Mouse (Mus musculus): ENCODE data around the gene Gm3633. TPM values are rescaled to one million over a fixed set of nuclear protein-coding genes. Genes with fewer than 3 reads are reported as not detected.
"Not testable (repeated sequence)": the region's sequence is repeated elsewhere in the genome, so short reads cannot be mapped to it uniquely, and the experiment has no call there.

Gm3633 gene
- not detected in 2 replicates for polyA plus RNA-seq (2015; fragmentation: Nextera tagmentation; extraction: Ambion mirVana)

DNA sequence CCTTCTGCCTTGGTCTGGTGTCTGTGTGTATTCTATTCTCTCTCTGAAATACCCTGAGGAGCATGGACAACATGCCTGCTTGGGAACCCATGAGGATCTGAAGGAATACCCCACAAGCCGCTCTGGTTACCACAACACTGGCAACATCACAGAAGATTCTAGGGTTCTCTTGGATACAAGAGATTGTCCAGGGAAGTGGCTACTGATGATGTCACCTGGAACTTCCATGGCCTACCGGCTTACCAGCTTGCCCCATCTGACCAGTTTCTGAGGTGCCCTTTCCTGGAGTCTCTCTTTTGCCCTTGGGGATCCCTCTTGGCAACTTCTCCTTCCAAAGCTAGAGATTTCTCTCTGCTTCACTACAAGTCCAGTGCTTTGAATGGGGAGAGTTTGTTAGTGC is at the start of gene Gm3633:
Gm3633 (minus strand) TSS at position 101 of the 400 bp plus-strand sequence.
- H3K4me2 ChIP-seq (ENCODE audit: low read length); H3K4me1 ChIP-seq (replicated peaks; ENCODE audit: control insufficient read depth, insufficient read depth, low read length); ATAC-seq; H3K36me3 ChIP-seq (ENCODE audit: control insufficient read depth, insufficient read depth); H3K27me3 ChIP-seq (replicated peaks; ENCODE audit: control insufficient read depth, insufficient read depth, low read length); H3K9me3 ChIP-seq (ENCODE audit: control insufficient read depth, low read length); H3K27ac ChIP-seq (ENCODE audit: low read length); H3K4me3 ChIP-seq (replicated peaks; ENCODE audit: low read length); H3K9ac ChIP-seq (replicated peaks; ENCODE audit: low read depth, low read length): not testable (repeated sequence)
- WGBS, result no CpG with 5 or more reads among the region's 2 CpGs

- not testable (repeated sequence) for H3K36me3 ChIP-seq (ENCODE audit: control insufficient read depth, insufficient read depth); H3K9me3 ChIP-seq (ENCODE audit: control insufficient read depth, low read length); H3K4me1 ChIP-seq (replicated peaks; ENCODE audit: control insufficient read depth, insufficient read depth, low read length); H3K27me3 ChIP-seq (replicated peaks; ENCODE audit: control insufficient read depth, insufficient read depth, low read length); H3K4me3 ChIP-seq (replicated peaks; ENCODE audit: low read length); H3K27ac ChIP-seq (ENCODE audit: low read length); H3K9ac ChIP-seq (replicated peaks; ENCODE audit: low read depth, low read length); H3K4me2 ChIP-seq (ENCODE audit: low read length); ATAC-seq
- WGBS, result no CpG with 5 or more reads among the region's 1 CpGs
Measured at GRCm38 (mm10) chr14:42655638-42656037, 13.9 kb upstream of the Gm3633 start, which contains the start of gene Gm10378. Gene Gm10378 (plus strand): TSS chr14:42655938.

DNA sequence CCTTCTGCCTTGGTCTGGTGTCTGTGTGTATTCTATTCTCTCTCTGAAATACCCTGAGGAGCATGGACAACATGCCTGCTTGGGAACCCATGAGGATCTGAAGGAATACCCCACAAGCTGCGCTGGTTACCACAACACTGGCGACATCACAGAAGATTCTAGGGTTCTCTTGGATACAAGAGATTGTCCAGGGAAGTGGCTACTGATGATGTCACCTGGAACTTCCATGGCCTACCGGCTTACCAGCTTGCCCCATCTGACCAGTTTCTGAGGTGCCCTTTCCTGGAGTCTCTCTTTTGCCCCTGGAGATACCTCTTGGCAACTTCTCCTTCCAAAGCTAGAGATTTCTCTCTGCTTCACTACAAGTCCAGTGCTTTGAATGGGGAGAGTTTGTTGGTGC is 41.9 kb downstream of the Gm3633 start, which contains the start of gene Gm17124:
Gm17124 (minus strand) TSS at position 101 of the 400 bp plus-strand sequence.
- not testable (repeated sequence) for H3K9ac ChIP-seq (replicated peaks; ENCODE audit: low read depth, low read length); H3K4me3 ChIP-seq (replicated peaks; ENCODE audit: low read length); H3K9me3 ChIP-seq (ENCODE audit: control insufficient read depth, low read length); H3K4me1 ChIP-seq (replicated peaks; ENCODE audit: control insufficient read depth, insufficient read depth, low read length); H3K27me3 ChIP-seq (replicated peaks; ENCODE audit: control insufficient read depth, insufficient read depth, low read length); H3K4me2 ChIP-seq (ENCODE audit: low read length); H3K36me3 ChIP-seq (ENCODE audit: control insufficient read depth, insufficient read depth); ATAC-seq; H3K27ac ChIP-seq (ENCODE audit: low read length)
- no CpG with 5 or more reads among the region's 3 CpGs for WGBS

Small RNA genes within 50 kb of the gene (microRNA-seq; reads per million reads assigned to microRNA genes)
- gene Gm23620, result not detected
- gene Gm25228, result not detected

Other genes with a start within 250 kb of the Gm3633 start
- not detected in 2 replicates for gene Gm8005, start 202.2 kb downstream of the Gm3633 start, polyA plus RNA-seq (2015; fragmentation: Nextera tagmentation; extraction: Ambion mirVana)
- not detected in 2 replicates for gene Gm8011, start 178.0 kb downstream of the Gm3633 start, polyA plus RNA-seq (2015; fragmentation: Nextera tagmentation; extraction: Ambion mirVana)
- gene Gm8020, start 139.6 kb downstream of the Gm3633 start, polyA plus RNA-seq (2015; fragmentation: Nextera tagmentation; extraction: Ambion mirVana), result not detected in 2 replicates
- not detected in 2 replicates for gene Gm8024, start 117.6 kb downstream of the Gm3633 start, polyA plus RNA-seq (2015; fragmentation: Nextera tagmentation; extraction: Ambion mirVana)
- not detected in 2 replicates for gene Gm17124, start 42.0 kb downstream of the Gm3633 start, polyA plus RNA-seq (2015; fragmentation: Nextera tagmentation; extraction: Ambion mirVana)
- gene Gm10378, start 14.0 kb upstream of the Gm3633 start, polyA plus RNA-seq (2015; fragmentation: Nextera tagmentation; extraction: Ambion mirVana), result not detected in 2 replicates
- not detected in 2 replicates for gene Gm3015, start 126.9 kb upstream of the Gm3633 start, polyA plus RNA-seq (2015; fragmentation: Nextera tagmentation; extraction: Ambion mirVana)
- not detected in 2 replicates for gene Gm10377, start 156.1 kb upstream of the Gm3633 start, polyA plus RNA-seq (2015; fragmentation: Nextera tagmentation; extraction: Ambion mirVana)
- not detected in 2 replicates for gene Gm21977, start 211.6 kb upstream of the Gm3633 start, polyA plus RNA-seq (2015; fragmentation: Nextera tagmentation; extraction: Ambion mirVana)

All from forebrain, embryonic 16.5 days (tissue).